Mouse (Mus musculus): ENCODE results near the gene Wfdc3. TPM values are rescaled to one million over a fixed set of nuclear protein-coding genes. Genes with fewer than 3 reads are reported as not detected.
"Not testable (repeated sequence)": the region's sequence is repeated elsewhere in the genome, so short reads cannot be mapped to it uniquely, and the experiment has no call there.

Gene Wfdc3
- polyA plus RNA-seq, 1 experiment from 2014 or later, result 1.6 TPM

GRCm38 (mm10) chr2:164731719-164732118, 14.0 kb downstream of the Wfdc3 start:
- Histone ChIP-seq H3K36me3 (no peaks in the 10 kb centered on the region), H3K9ac (no peak overlapping the region), H3K27me3 (no peaks in the 10 kb centered on the region), H3K4me3 (no peak overlapping the region), H3K4me2 (no peak overlapping the region), H3K27ac (replicated peaks) (no peak overlapping the region), H3K4me1 (replicated peaks) (no peaks in the 10 kb centered on the region), H3K9me3 (no peaks in the 10 kb centered on the region)
- no peak for ATAC-seq (ENCODE audit: low FRiP score, low read depth)
- WGBS, result 85% methylated on average over 5 of the region's 5 CpGs

- WGBS, result 21% methylated on average over 6 of the region's 6 CpGs
- H3K4me1 ChIP-seq (replicated peaks), result no peaks in the 10 kb centered on the region
- H3K4me3 ChIP-seq, result no peak overlapping the region
- H3K27ac ChIP-seq (replicated peaks), result no peak overlapping the region
- H3K4me2 ChIP-seq, result no peak overlapping the region
- no peak overlapping the region for H3K9ac ChIP-seq
- ATAC-seq (ENCODE audit: low FRiP score, low read depth), result no peak; the same call in 1 of the 2 replicates
- H3K9me3 ChIP-seq, result no peaks in the 10 kb centered on the region
- no peaks in the 10 kb centered on the region for H3K27me3 ChIP-seq
- H3K36me3 ChIP-seq, result no peaks in the 10 kb centered on the region
Measured at GRCm38 (mm10) chr2:164725895-164726619, 19.7 kb downstream of the Wfdc3 start.

- H3K4me1 ChIP-seq (replicated peaks), result no peaks in the 10 kb centered on the region
- no peaks in the 10 kb centered on the region for H3K36me3 ChIP-seq
- no peak overlapping the region for H3K4me2 ChIP-seq
- no peak overlapping the region for H3K27ac ChIP-seq (replicated peaks)
- no peak overlapping the region for H3K9ac ChIP-seq
- no peaks in the 10 kb centered on the region for H3K27me3 ChIP-seq
- H3K4me3 ChIP-seq, result no peak overlapping the region
- ATAC-seq (ENCODE audit: low FRiP score, low read depth), result no peak
- no peaks in the 10 kb centered on the region for H3K9me3 ChIP-seq
- 66% methylated on average over 4 of the region's 4 CpGs for WGBS
Measured at GRCm38 (mm10) chr2:164723276-164723675, 22.5 kb downstream of the Wfdc3 start.

- not testable (repeated sequence) for H3K27ac ChIP-seq (replicated peaks); H3K9me3 ChIP-seq; H3K36me3 ChIP-seq; H3K4me2 ChIP-seq; ATAC-seq (ENCODE audit: low FRiP score, low read depth); H3K4me1 ChIP-seq (replicated peaks); H3K27me3 ChIP-seq; H3K9ac ChIP-seq; H3K4me3 ChIP-seq
- WGBS, result 94% methylated on average over 23 of the region's 23 CpGs
Measured at GRCm38 (mm10) chr2:164716194-164716786, 29.4 kb downstream of the Wfdc3 start.

- no peak within 1 kb of the TSS for H3K4me2 ChIP-seq
- no peaks in the 10 kb centered on the region for H3K36me3 ChIP-seq
- ATAC-seq (ENCODE audit: low FRiP score, low read depth), result no peak
- H3K9ac ChIP-seq, result no peak within 1 kb of the TSS
- no peaks in the 10 kb centered on the region for H3K4me1 ChIP-seq (replicated peaks)
- no peaks in the 10 kb centered on the region for H3K27me3 ChIP-seq
- H3K9me3 ChIP-seq, result no peaks in the 10 kb centered on the region
- 79% methylated on average over 6 of the region's 6 CpGs for WGBS
- no peak within 1 kb of the TSS for H3K27ac ChIP-seq (replicated peaks)
- no peak within 1 kb of the TSS for H3K4me3 ChIP-seq
Measured at GRCm38 (mm10) chr2:164715005-164715404, 30.7 kb downstream of the Wfdc3 start, which contains the start of gene Spint5. Gene Spint5, plus strand, starts transcription at chr2:164715305.

GRCm38 (mm10) chr2:164705991-164706390, 39.7 kb downstream of the Wfdc3 start:
- H3K27ac ChIP-seq (replicated peaks), result no peak overlapping the region
- H3K9me3 ChIP-seq, result no peaks in the 10 kb centered on the region
- no peaks in the 10 kb centered on the region for H3K4me1 ChIP-seq (replicated peaks)
- H3K27me3 ChIP-seq, result no peaks in the 10 kb centered on the region
- WGBS, result 92% methylated on average over 14 of the region's 14 CpGs
- no peak overlapping the region for H3K4me3 ChIP-seq
- H3K4me2 ChIP-seq, result no peak overlapping the region
- H3K9ac ChIP-seq, result no peak overlapping the region
- ATAC-seq (ENCODE audit: low FRiP score, low read depth), result no peak
- H3K36me3 ChIP-seq, result no peaks in the 10 kb centered on the region

- Histone ChIP-seq H3K9ac (no peak overlapping the region), H3K27me3 (no peaks in the 10 kb centered on the region), H3K9me3 (no peaks in the 10 kb centered on the region), H3K4me3 (no peak overlapping the region), H3K27ac (replicated peaks) (no peak overlapping the region), H3K36me3 (no peaks in the 10 kb centered on the region), H3K4me1 (replicated peaks) (no peaks in the 10 kb centered on the region), H3K4me2 (no peak overlapping the region)
- ATAC-seq (ENCODE audit: low FRiP score, low read depth), result no peak
- 92% methylated on average over 6 of the region's 6 CpGs for WGBS
Measured at GRCm38 (mm10) chr2:164705328-164705727, 40.4 kb downstream of the Wfdc3 start.

- Histone ChIP-seq H3K9me3 (no peaks in the 10 kb centered on the region), H3K36me3 (no peaks in the 10 kb centered on the region), H3K4me3 (no peak overlapping the region), H3K9ac (no peak overlapping the region), H3K27ac (replicated peaks) (no peak overlapping the region), H3K4me2 (no peak overlapping the region), H3K4me1 (replicated peaks) (no peaks in the 10 kb centered on the region), H3K27me3 (no peaks in the 10 kb centered on the region)
- WGBS, result 82% methylated on average over 5 of the region's 5 CpGs
- no peak for ATAC-seq (ENCODE audit: low FRiP score, low read depth)
Measured at GRCm38 (mm10) chr2:164704235-164704634, 41.5 kb downstream of the Wfdc3 start.

- H3K4me2 ChIP-seq, result no peak overlapping the region
- no peak overlapping the region for H3K9ac ChIP-seq
- ATAC-seq (ENCODE audit: low FRiP score, low read depth), result no peak
- no peaks in the 10 kb centered on the region for H3K27me3 ChIP-seq
- H3K27ac ChIP-seq (replicated peaks), result no peak overlapping the region
- no peaks in the 10 kb centered on the region for H3K36me3 ChIP-seq
- no peak overlapping the region for H3K4me3 ChIP-seq
- 92% methylated on average over 5 of the region's 5 CpGs for WGBS
- H3K4me1 ChIP-seq (replicated peaks), result no peaks in the 10 kb centered on the region
- H3K9me3 ChIP-seq, result no peaks in the 10 kb centered on the region
Measured at GRCm38 (mm10) chr2:164701761-164702160, 44.0 kb downstream of the Wfdc3 start.

GRCm38 (mm10) chr2:164700959-164701358, 44.8 kb downstream of the Wfdc3 start:
- Histone ChIP-seq H3K27me3 (no peaks in the 10 kb centered on the region), H3K4me1 (replicated peaks) (no peaks in the 10 kb centered on the region), H3K9me3 (no peaks in the 10 kb centered on the region), H3K4me3 (no peak overlapping the region), H3K27ac (replicated peaks) (no peak overlapping the region), H3K9ac (no peak overlapping the region), H3K4me2 (no peak overlapping the region), H3K36me3 (no peaks in the 10 kb centered on the region)
- ATAC-seq (ENCODE audit: low FRiP score, low read depth), result no peak
- 85% methylated on average over 5 of the region's 5 CpGs for WGBS

- Histone ChIP-seq H3K4me2 (no peak within 1 kb of the TSS), H3K36me3 (no peaks in the 10 kb centered on the region), H3K27ac (replicated peaks) (no peak within 1 kb of the TSS), H3K9ac (no peak within 1 kb of the TSS), H3K4me3 (no peak within 1 kb of the TSS), H3K27me3 (no peaks in the 10 kb centered on the region), H3K4me1 (replicated peaks) (no peaks in the 10 kb centered on the region), H3K9me3 (no peaks in the 10 kb centered on the region)
- ATAC-seq (ENCODE audit: low FRiP score, low read depth), result no peak
- WGBS, result 70% methylated on average over 4 of the region's 4 CpGs
Measured at GRCm38 (mm10) chr2:164698201-164698600, 47.5 kb downstream of the Wfdc3 start, which contains the start of gene Spint4. Gene Spint4, plus strand, starts transcription at chr2:164698501.

GRCm38 (mm10) chr2:164684807-164685206, 60.9 kb downstream of the Wfdc3 start, which contains the start of gene Wfdc13:
Gene Wfdc13, plus strand, starts transcription at chr2:164685107.
- no peak for ATAC-seq (ENCODE audit: low FRiP score, low read depth)
- Histone ChIP-seq H3K4me2 (no peak within 1 kb of the TSS), H3K9me3 (no peaks in the 10 kb centered on the region), H3K4me3 (no peak within 1 kb of the TSS), H3K36me3 (no peaks in the 10 kb centered on the region), H3K9ac (no peak within 1 kb of the TSS), H3K4me1 (replicated peaks) (no peaks in the 10 kb centered on the region), H3K27ac (replicated peaks) (no peak within 1 kb of the TSS), H3K27me3 (no peaks in the 10 kb centered on the region)
- WGBS, result 64% methylated on average over 3 of the region's 3 CpGs

Data from hindbrain, embryonic 15.5 days (tissue).